Mouse (Mus musculus) MEL (cell line): ENCODE results near the gene Gxylt2.

Source experiments
- CTCF ChIP-seq, 3 experiments: IDR thresholded peaks in 2 of 3; conservative IDR thresholded peaks in 1 of 3; 2 replicates each; pipeline ENCODE4 v1.5.1; 2011 to 2012; ENCODE audit warnings: low read length in 3 of 3, low read depth in 2 of 3, mild to moderate bottlenecking in 2 of 3, improper control_type of control experiment in 1 of 3, inconsistent platforms in 1 of 3, mixed read lengths in 1 of 3, moderate library complexity in 1 of 3; ENCODE audit not compliant: control insufficient read depth in 1 of 3, insufficient read depth in 1 of 3, poor library complexity in 1 of 3, severe bottlenecking in 1 of 3
- EP300 ChIP-seq, 2 experiments: IDR thresholded peaks; 2 replicates each; pipeline ENCODE4 v1.6.1; 2011; ENCODE audit warnings: improper control_type of control experiment in 2 of 2, low read length in 2 of 2, low read depth in 1 of 2, mild to moderate bottlenecking in 1 of 2
- GABPA ChIP-seq: IDR thresholded peaks from 2 replicates; pipeline ENCODE4 v1.6.1; 2012; ENCODE audit warnings: low read depth, mild to moderate bottlenecking, inconsistent platforms, low read length, improper control_type of control experiment, moderate library complexity
- GATA1 ChIP-seq: IDR thresholded peaks from 2 replicates; pipeline ENCODE4 v1.6.1; 2011; ENCODE audit warnings: low read depth, low read length, improper control_type of control experiment
- JUND ChIP-seq: IDR thresholded peaks from 2 replicates; pipeline ENCODE4 v1.6.1; 2011; ENCODE audit warnings: low read depth, mild to moderate bottlenecking, improper control_type of control experiment, low read length
- MAFK ChIP-seq: IDR thresholded peaks from 2 replicates; pipeline ENCODE4 v1.6.1; 2011; ENCODE audit warnings: low read depth, mild to moderate bottlenecking, low read length, improper control_type of control experiment, borderline replicate concordance
- MAX ChIP-seq: IDR thresholded peaks from 2 replicates; pipeline ENCODE4 v1.6.1; 2011; ENCODE audit warnings: low read length, improper control_type of control experiment
- MYC ChIP-seq: IDR thresholded peaks from 2 replicates; pipeline ENCODE4 v1.6.1; 2011; ENCODE audit warnings: low read depth, mild to moderate bottlenecking, low read length, improper control_type of control experiment, moderate library complexity
- POLR2A ChIP-seq, 2 experiments: IDR thresholded peaks; 2 replicates each; pipeline ENCODE4 v1.6.1; 2011 to 2012; ENCODE audit warnings: low read length in 2 of 2, mild to moderate bottlenecking in 2 of 2, control low read depth in 1 of 2, improper control_type of control experiment in 1 of 2, low read depth in 1 of 2, moderate library complexity in 1 of 2; ENCODE audit not compliant: control insufficient read depth in 1 of 2, insufficient read depth in 1 of 2, poor library complexity in 1 of 2
- SMC3 ChIP-seq: IDR thresholded peaks from 2 replicates; pipeline ENCODE4 v1.6.1; 2011; ENCODE audit warnings: low read depth, low read length, improper control_type of control experiment
- TBP ChIP-seq: IDR thresholded peaks from 2 replicates; pipeline ENCODE4 v1.8.0; 2011; ENCODE audit warnings: low read depth, low read length, improper control_type of control experiment
- USF1 ChIP-seq: IDR thresholded peaks from 2 replicates; pipeline ENCODE4 v1.6.1; 2014; ENCODE audit warnings: low read depth, mild to moderate bottlenecking, inconsistent platforms, low read length, improper control_type of control experiment, moderate library complexity
- ZNF384 ChIP-seq: IDR thresholded peaks from 2 replicates; pipeline ENCODE4 v1.6.1; 2012; ENCODE audit warnings: low read depth, mild to moderate bottlenecking, inconsistent platforms, low read length, improper control_type of control experiment

GRCm38 (mm10) chr6:100686341-100686740, 18.2 kb upstream of the Gxylt2 start:
- TF ChIP-seq GATA1 (no peak), CTCF (IDR thresholded peaks at IDR 0.05 in 2 of 3, conservative IDR thresholded peaks at IDR 0.05 in 1 of 3; ENCODE audit: control insufficient read depth in 1 of 3, insufficient read depth in 1 of 3, low read depth in 2 of 3, low read length in 3 of 3, poor library complexity in 1 of 3, severe bottlenecking in 1 of 3) (no peak), JUND (no peak), TBP (no peak), POLR2A (IDR thresholded peaks at IDR 0.05; ENCODE audit: control insufficient read depth in 1 of 2, insufficient read depth in 1 of 2, low read depth in 1 of 2, low read length in 2 of 2, poor library complexity in 1 of 2) (no peak), MYC (no peak), USF1 (no peak), ZNF384 (no peak), GABPA (no peak), SMC3 (no peak), MAX (no peak), EP300 (IDR thresholded peaks at IDR 0.05; ENCODE audit: low read depth in 1 of 2, low read length in 2 of 2) (no peak), MAFK (no peak)
